Comparison of ENCODE assay signal across 22 mouse cellular contexts in the genomic region with DNA sequence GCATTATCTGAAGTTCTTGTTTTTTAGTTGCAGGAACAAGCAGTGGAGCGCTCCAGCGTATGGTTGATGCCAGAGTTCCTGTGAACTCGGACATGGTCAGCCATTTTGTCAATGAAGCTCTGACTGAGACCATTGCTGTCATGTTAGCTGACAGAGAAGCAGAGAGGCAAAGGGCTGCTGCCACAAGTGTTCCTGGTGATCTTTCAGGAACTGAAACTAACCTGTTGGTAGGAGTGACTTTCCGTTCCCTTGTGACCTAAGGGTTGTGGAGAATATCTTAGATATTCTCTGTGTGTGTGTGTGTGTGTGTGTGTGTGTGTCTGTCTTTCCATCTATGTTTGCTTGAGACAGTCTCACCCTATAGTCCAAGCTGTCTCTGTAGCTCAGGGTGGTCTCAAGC. TPM values are rescaled to one million over a fixed set of nuclear protein-coding genes. Genes with fewer than 3 reads are reported as not detected.
DNase-seq lines count a peak whose midpoint lies in the region; ATAC-seq and TF ChIP-seq lines count a peak whose summit lies in the region.
"Had no signal": no experiment of that assay in that cellular context is flagged by ENCODE, and none has a peak within 500 bp of the region (broad histone marks: within the 10 kb centered on the region; RNA-seq: fewer than 3 reads in every experiment).

No protein-coding gene starts in this region.

- 0 out of 2 replicates have a peak, but pooled peaks have one; percentile 25 for TF ChIP-seq POLR2A in CH12.LX (IDR thresholded peaks at IDR 0.05; ENCODE audit: low read depth, low read length)

- no peaks in the 10 kb centered on the region for H3K79me2 ChIP-seq in CH12.LX (replicated peaks; ENCODE audit: control insufficient read depth, extremely low read depth, insufficient read depth, poor library complexity, severe bottlenecking)

- 0 out of 2 replicates have a peak overlapping the region, but pooled peaks have one; percentile 42 for H3K27ac ChIP-seq in CH12.LX (ENCODE audit: insufficient read depth, low read depth)
- H3K27ac ChIP-seq in hindbrain, embryonic 11.5 days (ENCODE audit: low read depth, low read length), result no peak overlapping the region
- H3K27ac ChIP-seq: forebrain, embryonic 10.5 days; gastrocnemius, adult 2 months; hindbrain, embryonic 10.5 days; hindbrain, embryonic 14.5 days; hindbrain, postnatal 0 days had no signal

- H3K27me3 ChIP-seq in CH12.LX (replicated peaks), result no peaks in the 10 kb centered on the region
- H3K27me3 ChIP-seq in splenic B cell, adult 2 months (ENCODE audit: control insufficient read depth, insufficient read depth, low read length, poor library complexity, severe bottlenecking), result no peaks in the 10 kb centered on the region
- H3K27me3 ChIP-seq in hindbrain, embryonic 11.5 days (ENCODE audit: control insufficient read depth, insufficient read depth, low read length), result no peaks in the 10 kb centered on the region

- H3K4me2 ChIP-seq in CH12.LX (ENCODE audit: insufficient read depth, low read depth, poor library complexity, severe bottlenecking), result peak overlapping the region; percentile 37; the same call in 1 of the 2 replicates
- no peak overlapping the region for H3K4me2 ChIP-seq in hindbrain, embryonic 11.5 days (replicated peaks; ENCODE audit: low read depth, low read length)
- H3K4me2 ChIP-seq: heart, embryonic 11.5 days; hindbrain, embryonic 14.5 days had no signal

- no peak overlapping the region for H3K4me3 ChIP-seq in CH12.LX (replicated peaks in 1 of 3; ENCODE audit: low read depth in 2 of 3, low read length in 2 of 3, poor library complexity in 1 of 3)
- H3K4me3 ChIP-seq in hindbrain, embryonic 11.5 days (ENCODE audit: low read depth, low read length), result no peak overlapping the region
- H3K4me3 ChIP-seq: forebrain, embryonic 10.5 days; gastrocnemius, adult 2 months; hindbrain, embryonic 10.5 days had no signal

- no peak for TF ChIP-seq RAD21 in CH12.LX (IDR thresholded peaks at IDR 0.05; ENCODE audit: low read depth, low read length)

- in situ Hi-C loops in CH12.LX (cut with MboI; ENCODE audit: low pct_ligation_motif_present, low pct_unique_long_range_greater_than_20kb, low sequenced_read_pairs), result no loop called here

- peaks cover 6 to 10% of the 10 kb centered on the region in 2 experiments; a peak in 3 of 4 replicates for H3K4me1 ChIP-seq in CH12.LX (ENCODE audit: control insufficient read depth in 1 of 2, insufficient read depth in 2 of 2)
- no peaks in the 10 kb centered on the region for H3K4me1 ChIP-seq in hindbrain, embryonic 11.5 days (replicated peaks; ENCODE audit: control insufficient read depth, insufficient read depth, low read length)
- H3K4me1 ChIP-seq: forebrain, embryonic 10.5 days; hindbrain, embryonic 10.5 days had no signal

- no peak overlapping the region for H3K9ac ChIP-seq in CH12.LX (ENCODE audit: insufficient read depth, low read depth)
- H3K9ac ChIP-seq in hindbrain, embryonic 11.5 days (ENCODE audit: low read depth, low read length), result no peak overlapping the region
- H3K9ac ChIP-seq: forebrain, postnatal 0 days; hindbrain, embryonic 14.5 days had no signal

- 93% methylated on average over 4 of the region's 4 CpGs for WGBS in hindbrain, embryonic 11.5 days

- H3K36me3 ChIP-seq in CH12.LX (replicated peaks in 1 of 2; ENCODE audit: control insufficient read depth in 1 of 2, insufficient read depth in 1 of 2, low read length in 1 of 2), result peaks cover 16 to 64% of the 10 kb centered on the region in 2 experiments
- H3K36me3 ChIP-seq in splenic B cell, adult 2 months (ENCODE audit: control insufficient read depth, insufficient read depth, low read length, poor library complexity, severe bottlenecking), result peaks cover 7% of the 10 kb centered on the region
- H3K36me3 ChIP-seq in hindbrain, embryonic 11.5 days (ENCODE audit: control insufficient read depth, insufficient read depth, low read length), result peaks cover 6% of the 10 kb centered on the region

- dilution Hi-C loops in CH12.LX (cut with MboI; ENCODE audit: extremely low pct_ligation_motif_present, extremely low pct_unique_long_range_greater_than_20kb, low sequenced_read_pairs), result no loop called here

- no peaks in the 10 kb centered on the region for H3K9me3 ChIP-seq in CH12.LX (replicated peaks; ENCODE audit: low read length)
- no peaks in the 10 kb centered on the region for H3K9me3 ChIP-seq in hindbrain, embryonic 11.5 days (ENCODE audit: control insufficient read depth, low read length)
- H3K9me3 ChIP-seq: forebrain, embryonic 10.5 days; hindbrain, embryonic 10.5 days had no signal

- TF ChIP-seq CTCF in CH12.LX (conservative IDR thresholded peaks at IDR 0.05 in 1 of 2, IDR thresholded peaks at IDR 0.05 in 1 of 2; ENCODE audit: low read depth in 2 of 2, low read length in 2 of 2), result no peak

- peak; percentile 95 for TF ChIP-seq EP300 in CH12.LX (IDR thresholded peaks at IDR 0.05; ENCODE audit: low read length)

- peak; percentile 41 to 42 for DNase-seq in spleen, postnatal 36 days (ENCODE audit: low spot score in 2 of 2)
- no peak for DNase-seq in spleen, postnatal 4 days (ENCODE audit: low spot score in 2 of 2)
- DNase-seq in CH12.LX (ENCODE audit: extremely low read depth), result peak; percentile 81
- DNase-seq in splenic B cell, adult 2 months (ENCODE audit: low read depth, low spot score), result peak; percentile 71
- no peak for DNase-seq in right cerebral cortex, postnatal 4 days
- no peak for DNase-seq in right cerebral cortex, adult 18-20 months
- DNase-seq in hindbrain, embryonic 11.5 days (ENCODE audit: low spot score), result no peak
- DNase-seq: cerebellum, adult 18-20 months; cerebellum, adult 9-10 months; cerebellum, postnatal 14 days; forebrain, postnatal 0 days; gastrocnemius, adult 2 months; gastrocnemius, postnatal 14 days; heart, postnatal 36 days had no signal

- 0 out of 2 replicates have a peak, but pooled peaks have one; percentile 20 for ATAC-seq in megakaryocyte progenitor cell, adult 5-6 weeks (replicated peaks; ENCODE audit: poor library complexity)
- ATAC-seq in hindbrain, embryonic 11.5 days (ENCODE audit: low FRiP score), result no peak
- ATAC-seq: forebrain, embryonic 14.5 days; forebrain, postnatal 0 days; hindbrain, postnatal 0 days; inflammation-experienced regulatory T-cells, adult 6 months had no signal

TF ChIP-seq in CH12.LX, 34 proteins besides CTCF, POLR2A, EP300 and RAD21 (continues in another document):
- TF ChIP-seq BHLHE40 (IDR thresholded peaks at IDR 0.05; ENCODE audit: low read depth, low read length), result peak; percentile 41; the same call in 1 of the 2 replicates
- TF ChIP-seq TCF12 (IDR thresholded peaks at IDR 0.05; ENCODE audit: low read depth, low read length), result no peak
- no peak for TF ChIP-seq ELF1 (IDR thresholded peaks at IDR 0.05; ENCODE audit: low read depth, low read length)
- 0 out of 2 replicates have a peak, but pooled peaks have one; percentile 10 for TF ChIP-seq HCFC1 (IDR thresholded peaks at IDR 0.05; ENCODE audit: low read depth, low read length)
- no peak for TF ChIP-seq MAX (IDR thresholded peaks at IDR 0.05; ENCODE audit: low read length)
- TF ChIP-seq ZMIZ1 (IDR thresholded peaks at IDR 0.05; ENCODE audit: low read depth, low read length), result no peak
- TF ChIP-seq MEF2A (IDR thresholded peaks at IDR 0.05; ENCODE audit: borderline replicate concordance, low read depth, low read length), result 0 out of 2 replicates have a peak, but pooled peaks have one; percentile 40
- TF ChIP-seq ZC3H11A (IDR thresholded peaks at IDR 0.05; ENCODE audit: low read depth, low read length), result no peak
- no peak for TF ChIP-seq ZKSCAN1 (IDR thresholded peaks at IDR 0.05; ENCODE audit: borderline replicate concordance, low read depth, low read length)
- 0 out of 2 replicates have a peak, but pooled peaks have one; percentile 72 for TF ChIP-seq RCOR1 (conservative IDR thresholded peaks at IDR 0.05; ENCODE audit: low read depth, low read length)
- TF ChIP-seq CHD1 (IDR thresholded peaks at IDR 0.05; ENCODE audit: low read depth, low read length), result no peak
- TF ChIP-seq TBP (conservative IDR thresholded peaks at IDR 0.05; ENCODE audit: low read depth, low read length), result no peak
- peak; percentile 44 for TF ChIP-seq JUND (conservative IDR thresholded peaks at IDR 0.05; ENCODE audit: low read depth, low read length)
- TF ChIP-seq POLR2AphosphoS2 (IDR thresholded peaks at IDR 0.05; ENCODE audit: low read depth, low read length), result no peak
- TF ChIP-seq JUN (IDR thresholded peaks at IDR 0.05; ENCODE audit: insufficient read depth, low read depth, low read length), result 0 out of 2 replicates have a peak, but pooled peaks have one; percentile 22
- no peak for TF ChIP-seq MYC (IDR thresholded peaks at IDR 0.05; ENCODE audit: low read depth, low read length)
- TF ChIP-seq SMC3 (IDR thresholded peaks at IDR 0.05; ENCODE audit: low read depth, low read length), result no peak; the same call in 1 of the 2 replicates
- no peak for TF ChIP-seq PAX5 (IDR thresholded peaks at IDR 0.05; ENCODE audit: low read length)
- no peak for TF ChIP-seq NRF1 (IDR thresholded peaks at IDR 0.05; ENCODE audit: low read depth, low read length)
- no peak for TF ChIP-seq USF1 (IDR thresholded peaks at IDR 0.05; ENCODE audit: low read depth, low read length)
- TF ChIP-seq KAT2A (IDR thresholded peaks at IDR 0.05; ENCODE audit: insufficient replicate concordance, low read length), result no peak
- no peak for TF ChIP-seq UBTF (IDR thresholded peaks at IDR 0.05; ENCODE audit: low read depth, low read length)
- TF ChIP-seq MAFK (IDR thresholded peaks at IDR 0.05; ENCODE audit: insufficient replicate concordance, low read length), result no peak
- no peak for TF ChIP-seq ZNF384 (IDR thresholded peaks at IDR 0.05; ENCODE audit: low read depth, low read length)
- 0 out of 2 replicates have a peak, but pooled peaks have one; percentile 39 for TF ChIP-seq CHD2 (IDR thresholded peaks at IDR 0.05; ENCODE audit: low read length)
- TF ChIP-seq IRF4 (IDR thresholded peaks at IDR 0.05; ENCODE audit: low read depth, low read length), result peak; percentile 94

RNA-seq across cellular contexts. Expression of gene 2700049A03Rik, which starts 47.7 kb away (rescaled TPM):
- total RNA-seq in CH12.LX (2012; rRNA removed) (7.7 TPM in 2 replicates), CH12.LX (2014; rRNA removed) (10.0 and 10.6 TPM in 2 replicates)
- polyA plus RNA-seq in CH12.LX (2012; ENCODE audit: insufficient read length, low read depth), result 7.5 and 9.4 TPM in 2 replicates
- 19.4 and 20.3 TPM in 2 replicates for total RNA-seq in megakaryocyte progenitor cell, adult 5-6 weeks (2015)
- total RNA-seq in megakaryocyte progenitor cell, adult 5-6 weeks (2017), result 10.9 and 16.3 TPM in 2 replicates
- 16.8 and 23.3 TPM in 2 replicates for polyA plus RNA-seq in hindbrain, embryonic 11.5 days (2014; fragmentation: Nextera tagmentation; extraction: Ambion mirVana)

RNA-seq across cellular contexts. Expression of gene Timm9, which starts 47.9 kb away (rescaled TPM):
- total RNA-seq in CH12.LX (2012; rRNA removed) (77.3 and 110 TPM in 2 replicates), CH12.LX (2014; rRNA removed) (127 and 141 TPM in 2 replicates)
- 82.8 and 83.0 TPM in 2 replicates for polyA plus RNA-seq in CH12.LX (2012; ENCODE audit: insufficient read length, low read depth)
- total RNA-seq in megakaryocyte progenitor cell, adult 5-6 weeks (2015), result 97.0 and 102 TPM in 2 replicates
- total RNA-seq in megakaryocyte progenitor cell, adult 5-6 weeks (2017), result 60.6 and 76.3 TPM in 2 replicates
- 73.8 and 76.8 TPM in 2 replicates for polyA plus RNA-seq in hindbrain, embryonic 11.5 days (2014; fragmentation: Nextera tagmentation; extraction: Ambion mirVana)

Comparison
In these comparisons a context has a peak if more than half of its experiments do, and no peak if none do; other contexts are left out.
1. DNase-seq: peak in spleen, postnatal 36 days (2 of 2), CH12.LX (single experiment) and splenic B cell, adult 2 months (single experiment); none in spleen, postnatal 4 days (0 of 2), right cerebral cortex, postnatal 4 days (single experiment), right cerebral cortex, adult 18-20 months (single experiment) and hindbrain, embryonic 11.5 days (single experiment).